Mouse (Mus musculus) hindbrain, embryonic 10.5 days (tissue): ENCODE results near the gene Lag3. TPM values are rescaled to one million over a fixed set of nuclear protein-coding genes. Genes with fewer than 3 reads are reported as not detected.

ENCODE experiments used
- DNase-seq: peaks from one replicate; pipeline ENCODE4 v3.0.0-alpha.2; 2017; ENCODE audit warnings: low spot score
- H3K27ac ChIP-seq: fragments of 300-500 bp; sonication (generic); 2 replicates; pipeline ENCODE4 v1.5.1; 2016; ENCODE audit warnings: mild to moderate bottlenecking, moderate library complexity
- H3K27me3 ChIP-seq: fragments of 300-500 bp; sonication (generic); 2 replicates; pipeline ENCODE4 v1.6.1; 2016; ENCODE audit warnings: mild to moderate bottlenecking; ENCODE audit not compliant: poor library complexity, insufficient read depth, severe bottlenecking
- H3K36me3 ChIP-seq: fragments of 300-500 bp; sonication (generic); 2 replicates; pipeline ENCODE4 v1.6.1; 2016; ENCODE audit warnings: mild to moderate bottlenecking, moderate library complexity
- H3K4me1 ChIP-seq: fragments of 300-500 bp; sonication (generic); replicated peaks from 2 replicates; pipeline ENCODE4 v1.6.1; 2016; ENCODE audit warnings: mild to moderate bottlenecking
- H3K4me3 ChIP-seq: fragments of 300-500 bp; sonication (generic); 2 replicates; pipeline ENCODE4 v1.5.1; 2016; ENCODE audit warnings: mild to moderate bottlenecking, moderate library complexity
- H3K9me3 ChIP-seq: fragments of 300-500 bp; sonication (generic); 2 replicates; pipeline ENCODE4 v1.6.1; 2016; ENCODE audit warnings: mild to moderate bottlenecking, moderate library complexity
- WGBS: fragments of 180-500 bp; shearing (Covaris S2); methylation state at CpG from one replicate; pipeline ENCODE4 v1.1.7; 2016; 5-methylcytosine and 5-hydroxymethylcytosine counted together
- polyA plus RNA-seq: library from polyadenylated mRNA; unstranded; fragments of >200 nt; fragmentation: Nextera tagmentation; extraction: Ambion mirVana; gene quantifications from 2 replicates; pipeline ENCODE4 v1.2.1, GENCODE M21; 2016

The Lag3 gene
- polyA plus RNA-seq, 1 experiment from 2014 or later, result 1.3 TPM

DNA sequence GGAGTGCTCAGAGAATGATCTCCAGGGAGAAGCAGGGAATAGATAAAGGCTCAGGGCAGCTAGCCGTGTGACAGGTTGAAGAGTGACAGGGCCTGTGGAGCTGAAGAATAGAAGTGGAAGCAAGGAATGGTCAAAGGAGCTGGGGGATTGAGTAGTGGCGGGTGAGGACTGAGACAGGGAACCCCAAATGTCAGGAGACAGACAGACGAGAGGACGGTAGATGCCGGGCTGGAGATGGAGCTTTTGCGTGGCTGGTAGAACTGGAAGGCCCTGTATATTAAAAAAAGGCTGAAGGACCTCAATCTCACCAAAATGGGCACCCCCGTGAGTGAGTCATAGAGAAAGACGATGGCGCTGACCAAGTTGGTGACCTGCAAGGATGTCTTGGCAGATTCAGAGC is 51.0 kb downstream of the Lag3 start:
- Histone ChIP-seq H3K4me1 (peaks cover 92% of the 10 kb centered on the region), H3K4me3 (no peak overlapping the region), H3K9me3 (no peaks in the 10 kb centered on the region), H3K27ac (0 out of 2 replicates have a peak overlapping the region, but pooled peaks have one; percentile 66), H3K27me3 (peaks cover 61% of the 10 kb centered on the region), H3K36me3 (peaks cover 5% of the 10 kb centered on the region; the same call in 1 of the 2 replicates)
- 79% methylated on average over 9 of the region's 9 CpGs for WGBS
- DNase-seq, result no peak

DNA sequence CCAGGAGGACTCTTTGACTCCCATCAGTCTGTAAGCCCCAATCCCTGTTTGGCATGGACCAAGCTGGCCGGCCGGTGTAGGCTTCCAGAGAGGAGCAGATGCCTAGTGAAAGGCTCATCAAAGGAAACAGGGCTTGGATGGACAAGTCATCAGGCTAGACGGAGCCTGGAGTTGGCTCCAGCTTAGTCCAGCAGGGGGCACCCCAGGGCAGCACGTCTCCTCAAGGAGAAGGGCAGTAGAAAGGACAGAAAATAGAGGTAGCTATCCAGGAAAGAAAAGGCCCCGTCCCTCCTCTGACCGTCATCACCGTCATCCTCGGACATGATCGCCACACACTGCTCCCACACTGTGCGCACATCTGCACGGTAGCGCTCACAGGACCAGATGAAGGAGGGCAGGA is 51.8 kb downstream of the Lag3 start:
- peak; percentile 91 for DNase-seq
- peaks cover 5% of the 10 kb centered on the region; the same call in 1 of the 2 replicates for H3K36me3 ChIP-seq
- no peaks in the 10 kb centered on the region for H3K9me3 ChIP-seq
- peaks cover 57% of the 10 kb centered on the region for H3K27me3 ChIP-seq
- H3K27ac ChIP-seq, result peak overlapping the region; percentile 66
- H3K4me1 ChIP-seq, result peaks cover 91% of the 10 kb centered on the region
- peak overlapping the region; percentile 14 for H3K4me3 ChIP-seq
- WGBS, result 10% methylated on average over 12 of the region's 12 CpGs

DNA sequence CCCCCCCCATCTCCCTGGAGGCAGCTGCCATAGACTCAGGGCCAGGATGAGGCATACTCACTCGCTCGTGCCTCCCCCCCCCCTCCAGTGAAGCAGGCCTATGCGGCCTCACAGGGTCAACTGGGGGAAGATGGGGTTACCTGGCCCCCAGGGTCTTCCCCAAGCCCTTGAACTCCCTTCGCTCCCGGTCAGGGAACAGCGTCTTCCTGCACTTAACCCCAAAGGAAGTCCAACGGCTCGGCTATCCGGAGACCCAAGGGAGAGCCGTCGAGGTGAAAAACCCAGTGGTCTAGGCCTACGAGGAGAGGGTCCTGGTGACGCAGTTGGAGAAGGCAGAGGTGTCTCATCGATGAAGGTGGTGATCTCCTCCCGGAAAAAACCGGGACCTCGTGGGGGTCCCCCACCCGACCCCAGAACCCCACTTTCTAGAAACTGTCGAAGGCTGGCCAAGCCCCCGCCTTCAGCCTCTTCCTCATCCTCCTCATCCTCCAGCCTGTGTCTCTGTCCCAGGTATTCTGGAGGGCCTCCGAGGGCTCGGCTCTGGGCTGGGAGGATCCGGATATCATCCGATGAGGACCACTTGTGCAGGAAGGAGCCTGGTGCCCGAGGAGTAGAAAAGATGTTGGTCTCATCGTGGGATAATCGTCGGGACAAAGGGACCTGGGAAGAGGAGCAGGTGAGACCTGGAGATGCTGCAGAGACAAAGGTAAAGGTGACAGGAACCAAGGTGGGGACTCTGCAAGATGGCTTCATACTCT is 52.8 kb downstream of the Lag3 start:
- Histone ChIP-seq H3K27me3 (peaks cover 52% of the 10 kb centered on the region), H3K36me3 (peaks cover 10% of the 10 kb centered on the region; the same call in 1 of the 2 replicates), H3K9me3 (no peaks in the 10 kb centered on the region), H3K27ac (0 out of 2 replicates have a peak overlapping the region, but pooled peaks have one; percentile 23), H3K4me3 (peak overlapping the region; percentile 86; the same call in 1 of the 2 replicates), H3K4me1 (peaks cover 85% of the 10 kb centered on the region)
- WGBS, result 76% methylated on average over 28 of the region's 28 CpGs
- DNase-seq, result no peak

- WGBS, result 24% methylated on average over 26 of the region's 26 CpGs
- Histone ChIP-seq H3K27me3 (peaks cover 48% of the 10 kb centered on the region), H3K36me3 (peaks cover 17% of the 10 kb centered on the region), H3K4me1 (peaks cover 77% of the 10 kb centered on the region), H3K9me3 (no peaks in the 10 kb centered on the region), H3K4me3 (peak overlapping the region; percentile 86), H3K27ac (peak overlapping the region; percentile 97)
- no peak for DNase-seq
Measured at GRCm38 (mm10) chr6:124857840-124858530, 53.5 kb downstream of the Lag3 start.

DNA sequence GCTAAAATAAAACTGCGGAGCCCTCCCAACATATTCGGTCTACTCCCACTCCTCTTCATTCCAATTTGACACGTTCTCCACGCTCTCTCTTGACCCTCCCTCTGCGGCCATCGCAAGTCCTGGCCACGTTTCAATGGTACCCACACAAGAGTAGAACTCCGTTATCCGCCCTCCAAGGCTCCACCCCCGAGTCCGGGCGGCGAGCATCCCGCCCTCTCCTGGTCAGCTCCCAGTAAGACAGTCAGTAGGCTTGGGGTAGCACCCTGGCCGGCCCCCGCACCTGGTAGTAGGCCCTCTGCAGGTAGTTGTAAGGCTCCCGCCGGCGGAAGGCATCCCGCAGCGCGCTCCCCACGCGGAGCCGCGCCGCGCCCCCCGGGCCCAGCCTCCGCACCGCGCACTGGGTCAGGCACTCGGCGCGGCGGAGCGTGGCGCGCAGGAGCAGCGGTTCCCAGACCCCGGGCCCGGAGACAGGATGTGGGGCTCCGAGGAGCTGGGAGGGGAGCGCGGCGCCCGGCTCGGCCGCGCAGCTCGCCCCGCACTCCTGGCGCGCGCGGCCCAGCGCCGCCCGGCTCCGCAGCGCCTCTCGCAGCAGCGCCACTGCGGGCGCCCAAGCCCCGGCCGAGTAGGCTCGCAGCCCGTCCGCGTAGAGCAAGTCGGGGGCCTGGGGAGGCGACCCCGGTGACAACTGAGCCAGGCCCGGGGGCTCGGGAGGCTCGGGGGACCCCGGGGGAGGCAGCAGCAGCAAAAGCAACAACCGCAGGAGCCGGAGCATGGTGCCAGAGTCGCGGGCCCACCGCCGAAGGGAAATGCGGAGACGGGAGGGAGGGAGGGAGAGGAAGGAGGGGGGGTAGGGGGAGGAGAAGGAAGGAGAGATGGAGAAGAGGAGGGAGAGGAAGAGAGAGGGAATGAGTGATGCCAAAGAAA is 54.3 kb downstream of the Lag3 start, which contains the start of gene P3h3:
P3h3 (minus strand) TSS at position 837 of the 924 bp plus-strand sequence.
- Histone ChIP-seq H3K4me1 (peaks cover 69% of the 10 kb centered on the region), H3K27me3 (peaks cover 40% of the 10 kb centered on the region)

DNA sequence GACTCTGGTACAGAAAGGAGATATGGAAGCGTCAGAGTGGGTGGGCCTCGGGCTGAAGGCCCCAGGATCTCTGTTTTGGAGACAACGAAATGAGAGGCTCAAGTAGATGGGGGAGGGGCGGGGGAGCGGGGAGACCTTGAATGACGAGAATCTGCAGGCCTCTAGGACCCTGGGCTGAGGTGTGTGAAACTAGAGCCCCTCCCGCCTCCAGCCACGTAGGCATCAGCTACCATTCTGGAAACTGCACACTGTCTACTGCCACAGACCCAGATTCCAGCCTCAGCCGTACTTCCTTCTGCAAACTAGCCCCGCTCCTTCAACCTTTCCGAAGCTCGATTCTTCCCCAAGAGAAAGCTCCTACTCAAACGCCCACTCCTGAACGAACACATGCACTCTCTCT is 55.2 kb downstream of the Lag3 start:
- no peaks in the 10 kb centered on the region for H3K9me3 ChIP-seq
- DNase-seq, result peak; percentile 71
- peak overlapping the region; percentile 86 for H3K4me3 ChIP-seq
- H3K36me3 ChIP-seq, result peaks cover 18% of the 10 kb centered on the region
- peak overlapping the region; percentile 97 for H3K27ac ChIP-seq
- H3K27me3 ChIP-seq, result peaks cover 31% of the 10 kb centered on the region
- H3K4me1 ChIP-seq, result peaks cover 61% of the 10 kb centered on the region
- WGBS, result 8% methylated on average over 14 of the region's 14 CpGs

More for the DNA sequence above, 54.3 kb downstream of the Lag3 start, which contains the start of gene P3h3:
- peaks cover 20% of the 10 kb centered on the region for H3K36me3 ChIP-seq
- peak; percentile 89 for DNase-seq
- no peaks in the 10 kb centered on the region for H3K9me3 ChIP-seq
- H3K27ac ChIP-seq, result peak within 1 kb of the TSS; percentile 97
- H3K4me3 ChIP-seq, result peak within 1 kb of the TSS; percentile 86
- WGBS, result under 1% methylated on average over 86 of the region's 86 CpGs

DNA sequence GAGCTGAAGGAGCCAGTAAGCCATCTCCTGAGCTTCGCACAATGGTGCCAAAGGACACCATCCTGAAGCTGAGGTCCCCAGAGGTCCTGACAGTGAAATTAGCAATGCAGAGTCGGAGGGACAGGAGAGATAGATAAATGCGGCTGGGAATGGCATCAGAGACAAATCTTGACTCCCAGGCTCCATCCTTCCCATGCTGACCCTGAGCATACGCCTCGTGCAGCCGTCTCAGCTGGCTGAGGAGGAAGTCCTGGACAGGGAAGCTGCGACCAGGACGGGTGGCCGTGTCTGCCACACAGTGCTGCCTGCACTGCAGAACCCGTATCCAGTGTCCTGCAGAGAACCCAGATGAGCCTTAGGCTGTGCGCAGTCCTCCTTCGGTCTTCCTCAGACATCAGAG is 56.9 kb downstream of the Lag3 start:
- Histone ChIP-seq H3K9me3 (no peaks in the 10 kb centered on the region), H3K4me1 (peaks cover 49% of the 10 kb centered on the region), H3K27ac (peak overlapping the region; percentile 45; the same call in 1 of the 2 replicates), H3K36me3 (peaks cover 22% of the 10 kb centered on the region), H3K27me3 (peaks cover 29% of the 10 kb centered on the region), H3K4me3 (no peak overlapping the region)
- DNase-seq, result no peak
- WGBS, result 74% methylated on average over 12 of the region's 12 CpGs

Other genes starting within 250 kb of the Lag3 start
- 39.6 and 43.6 TPM in 2 replicates for gene Lpcat3, start 248.7 kb downstream of the Lag3 start, polyA plus RNA-seq
- gene Emg1, start 199.5 kb downstream of the Lag3 start, polyA plus RNA-seq, result 215 and 232 TPM in 2 replicates
- 410 and 445 TPM in 2 replicates for gene Phb2, start 199.4 kb downstream of the Lag3 start, polyA plus RNA-seq
- 7.9 and 8.2 TPM in 2 replicates for gene Ptpn6, start 173.0 kb downstream of the Lag3 start, polyA plus RNA-seq
- 446 and 555 TPM in 2 replicates for gene Grcc10, start 170.3 kb downstream of the Lag3 start, polyA plus RNA-seq
- not detected in 2 replicates for gene Gm45234, start 155.7 kb downstream of the Lag3 start, polyA plus RNA-seq
- gene Atn1, start 155.2 kb downstream of the Lag3 start, polyA plus RNA-seq, result 11.2 and 13.0 TPM in 2 replicates
- gene Eno2, start 142.0 kb downstream of the Lag3 start, polyA plus RNA-seq, result 3.4 and 5.4 TPM in 2 replicates
- 2.5 and 4.8 TPM in 2 replicates for gene Lrrc23, start 132.0 kb downstream of the Lag3 start, polyA plus RNA-seq
- 8.3 and 8.7 TPM in 2 replicates for gene Spsb2, start 103.0 kb downstream of the Lag3 start, polyA plus RNA-seq
- 794 and 931 TPM in 2 replicates for gene Tpi1, start 97.4 kb downstream of the Lag3 start, polyA plus RNA-seq
- gene Usp5, start 82.2 kb downstream of the Lag3 start, polyA plus RNA-seq, result 206 and 211 TPM in 2 replicates
- gene Cdca3, start 82.2 kb downstream of the Lag3 start, polyA plus RNA-seq, result 232 and 255 TPM in 2 replicates
- 0.44 and 0.76 TPM in 2 replicates for gene Gnb3, start 71.4 kb downstream of the Lag3 start, polyA plus RNA-seq
- 12.6 and 13.4 TPM in 2 replicates for gene P3h3, start 54.0 kb downstream of the Lag3 start, polyA plus RNA-seq
- 2.3 and 5.0 TPM in 2 replicates for gene Gpr162, start 47.7 kb downstream of the Lag3 start, polyA plus RNA-seq
- gene Cd4, start 23.5 kb downstream of the Lag3 start, polyA plus RNA-seq, result not detected in 2 replicates
- gene Ptms, start 8.4 kb upstream of the Lag3 start, polyA plus RNA-seq, result 271 and 416 TPM in 2 replicates
- gene Mlf2, start 19.7 kb upstream of the Lag3 start, polyA plus RNA-seq, result 417 and 499 TPM in 2 replicates
- gene Cops7a, start 53.8 kb upstream of the Lag3 start, polyA plus RNA-seq, result 130 and 138 TPM in 2 replicates
- gene Pianp, start 85.0 kb upstream of the Lag3 start, polyA plus RNA-seq, result 0.85 and 2.4 TPM in 2 replicates
- 8.7 and 12.8 TPM in 2 replicates for gene Zfp384, start 97.4 kb upstream of the Lag3 start, polyA plus RNA-seq
- 125 and 153 TPM in 2 replicates for gene Ing4, start 128.1 kb upstream of the Lag3 start, polyA plus RNA-seq
- 13.1 and 15.5 TPM in 2 replicates for gene Acrbp, start 138.0 kb upstream of the Lag3 start, polyA plus RNA-seq
- gene Lpar5, start 156.2 kb upstream of the Lag3 start, polyA plus RNA-seq, result 0.10 TPM in 1 of 2 replicates, not detected in the other
- 95.7 and 97.6 TPM in 2 replicates for gene Chd4, start 184.3 kb upstream of the Lag3 start, polyA plus RNA-seq
- 67.6 and 83.8 TPM in 2 replicates for gene Nop2, start 220.2 kb upstream of the Lag3 start, polyA plus RNA-seq
- 12.5 and 18.3 TPM in 2 replicates for gene Iffo1, start 233.5 kb upstream of the Lag3 start, polyA plus RNA-seq